Mouse (Mus musculus): Measurements from ENCODE around the gene Alpi. TPM values are rescaled to one million over a fixed set of nuclear protein-coding genes. Genes with fewer than 3 reads are reported as not detected.

The Alpi gene
- polyA plus RNA-seq (2012; ENCODE audit: insufficient read depth, insufficient read length, low replicate concordance, missing spikeins) = not detected in 2 replicates

GRCm38 (mm10) chr1:87101411-87101810 lies at the start of gene Alpi:
TSS of gene Alpi (minus strand) at chr1:87101606.
- WGBS = 92% methylated on average over 1 of the region's 1 CpGs

GRCm38 (mm10) chr1:87149422-87149821 lies 48.0 kb upstream of the Alpi start:
- WGBS = 48% methylated on average over 13 of the region's 13 CpGs

More at GRCm38 (mm10) chr1:87101411-87101810, at the start of gene Alpi:
- Histone ChIP-seq H3K4me3 (ENCODE audit: insufficient read depth, low read depth, low read length) (no peak within 1 kb of the TSS), H3K4me1 (ENCODE audit: control insufficient read depth, insufficient read depth, low read length) (peaks cover 5% of the 10 kb centered on the region), H3K27ac (ENCODE audit: insufficient read depth, low read depth, low read length) (no peak within 1 kb of the TSS)
- TF ChIP-seq CTCF (IDR thresholded peaks at IDR 0.05; ENCODE audit: insufficient read depth, low read depth, low read length) = no peak
- no peak for TF ChIP-seq POLR2A (IDR thresholded peaks at IDR 0.05; ENCODE audit: insufficient read depth, low read depth, low read length)

GRCm38 (mm10) chr1:87143141-87143540 lies 41.7 kb upstream of the Alpi start:
- Histone ChIP-seq H3K4me1 (ENCODE audit: control insufficient read depth, insufficient read depth, low read length) (peaks cover 12% of the 10 kb centered on the region), H3K27ac (ENCODE audit: insufficient read depth, low read depth, low read length) (no peak overlapping the region), H3K4me3 (ENCODE audit: insufficient read depth, low read depth, low read length) (no peak overlapping the region)
- 78% methylated on average over 10 of the region's 10 CpGs for WGBS
- TF ChIP-seq POLR2A (IDR thresholded peaks at IDR 0.05; ENCODE audit: insufficient read depth, low read depth, low read length) (no peak), CTCF (IDR thresholded peaks at IDR 0.05; ENCODE audit: insufficient read depth, low read depth, low read length) (no peak)

More at GRCm38 (mm10) chr1:87149422-87149821, 48.0 kb upstream of the Alpi start:
- TF ChIP-seq CTCF (IDR thresholded peaks at IDR 0.05; ENCODE audit: insufficient read depth, low read depth, low read length) = no peak
- TF ChIP-seq POLR2A (IDR thresholded peaks at IDR 0.05; ENCODE audit: insufficient read depth, low read depth, low read length) = no peak
- peaks cover 12% of the 10 kb centered on the region for H3K4me1 ChIP-seq (ENCODE audit: control insufficient read depth, insufficient read depth, low read length)
- H3K4me3 ChIP-seq (ENCODE audit: insufficient read depth, low read depth, low read length) = no peak overlapping the region
- no peak overlapping the region for H3K27ac ChIP-seq (ENCODE audit: insufficient read depth, low read depth, low read length)

- H3K4me1 ChIP-seq (ENCODE audit: control insufficient read depth, insufficient read depth, low read length) = peaks cover 12% of the 10 kb centered on the region
- no peak for TF ChIP-seq CTCF (IDR thresholded peaks at IDR 0.05; ENCODE audit: insufficient read depth, low read depth, low read length)
- no peak for TF ChIP-seq POLR2A (IDR thresholded peaks at IDR 0.05; ENCODE audit: insufficient read depth, low read depth, low read length)
- H3K4me3 ChIP-seq (ENCODE audit: insufficient read depth, low read depth, low read length) = no peak overlapping the region
- no peak overlapping the region for H3K27ac ChIP-seq (ENCODE audit: insufficient read depth, low read depth, low read length)
- whole genome bisulfite sequencing = 59% methylated on average over 9 of the region's 9 CpGs
Observed at GRCm38 (mm10) chr1:87142456-87142855, 41.0 kb upstream of the Alpi start.

GRCm38 (mm10) chr1:87141550-87141949 lies 40.1 kb upstream of the Alpi start:
- H3K4me1 ChIP-seq (ENCODE audit: control insufficient read depth, insufficient read depth, low read length) = peaks cover 12% of the 10 kb centered on the region
- no peak overlapping the region for H3K4me3 ChIP-seq (ENCODE audit: insufficient read depth, low read depth, low read length)
- WGBS = 88% methylated on average over 4 of the region's 4 CpGs
- H3K27ac ChIP-seq (ENCODE audit: insufficient read depth, low read depth, low read length) = no peak overlapping the region
- no peak for TF ChIP-seq POLR2A (IDR thresholded peaks at IDR 0.05; ENCODE audit: insufficient read depth, low read depth, low read length)
- TF ChIP-seq CTCF (IDR thresholded peaks at IDR 0.05; ENCODE audit: insufficient read depth, low read depth, low read length) = no peak

GRCm38 (mm10) chr1:87131803-87132202 lies 30.4 kb upstream of the Alpi start:
- H3K4me3 ChIP-seq (ENCODE audit: insufficient read depth, low read depth, low read length) = no peak overlapping the region
- 62% methylated on average over 4 of the region's 4 CpGs for WGBS
- H3K4me1 ChIP-seq (ENCODE audit: control insufficient read depth, insufficient read depth, low read length) = peaks cover 6% of the 10 kb centered on the region
- no peak for TF ChIP-seq POLR2A (IDR thresholded peaks at IDR 0.05; ENCODE audit: insufficient read depth, low read depth, low read length)
- no peak overlapping the region for H3K27ac ChIP-seq (ENCODE audit: insufficient read depth, low read depth, low read length)

- WGBS = 20% methylated on average over 43 of the region's 43 CpGs
- TF ChIP-seq CTCF (IDR thresholded peaks at IDR 0.05; ENCODE audit: insufficient read depth, low read depth, low read length) (no peak), POLR2A (IDR thresholded peaks at IDR 0.05; ENCODE audit: insufficient read depth, low read depth, low read length) (no peak)
- H3K4me1 ChIP-seq (ENCODE audit: control insufficient read depth, insufficient read depth, low read length) = peaks cover 6% of the 10 kb centered on the region
- no peak overlapping the region for H3K4me3 ChIP-seq (ENCODE audit: insufficient read depth, low read depth, low read length)
- H3K27ac ChIP-seq (ENCODE audit: insufficient read depth, low read depth, low read length) = no peak overlapping the region
Observed at GRCm38 (mm10) chr1:87127206-87128030, 26.0 kb upstream of the Alpi start.

- 85% methylated on average over 6 of the region's 6 CpGs for WGBS
- H3K4me3 ChIP-seq (ENCODE audit: insufficient read depth, low read depth, low read length) = no peak within 1 kb of the TSS
- H3K27ac ChIP-seq (ENCODE audit: insufficient read depth, low read depth, low read length) = no peak within 1 kb of the TSS
- peaks cover 6% of the 10 kb centered on the region for H3K4me1 ChIP-seq (ENCODE audit: control insufficient read depth, insufficient read depth, low read length)
- TF ChIP-seq POLR2A (IDR thresholded peaks at IDR 0.05; ENCODE audit: insufficient read depth, low read depth, low read length) (no peak), CTCF (IDR thresholded peaks at IDR 0.05; ENCODE audit: insufficient read depth, low read depth, low read length) (no peak)
Observed at GRCm38 (mm10) chr1:87124673-87125072, 23.3 kb upstream of the Alpi start, which contains the start of gene Akp3. TSS of gene Akp3 (plus strand) at chr1:87124973.

GRCm38 (mm10) chr1:87114784-87115183 lies 13.4 kb upstream of the Alpi start:
- no peak overlapping the region for H3K4me3 ChIP-seq (ENCODE audit: insufficient read depth, low read depth, low read length)
- no peak for TF ChIP-seq POLR2A (IDR thresholded peaks at IDR 0.05; ENCODE audit: insufficient read depth, low read depth, low read length)
- no peak for TF ChIP-seq CTCF (IDR thresholded peaks at IDR 0.05; ENCODE audit: insufficient read depth, low read depth, low read length)
- 94% methylated on average over 1 of the region's 1 CpGs for WGBS
- H3K4me1 ChIP-seq (ENCODE audit: control insufficient read depth, insufficient read depth, low read length) = no peaks in the 10 kb centered on the region
- H3K27ac ChIP-seq (ENCODE audit: insufficient read depth, low read depth, low read length) = no peak overlapping the region
